Mouse (Mus musculus) cerebellum, postnatal 36 days (tissue): ENCODE data around the gene Lfng.
A peak's percentile ranks its signal among the peaks of the same experiment; 100 is the strongest.

Experiments used
- DNase-seq, 2 experiments: peaks; one replicate each; pipeline ENCODE4 v3.0.0; 2021 to 2022; ENCODE audit warnings: mixed read lengths in 2 of 2

Lfng gene

GRCm38 (mm10) chr5:140596426-140596825 lies 10.7 kb upstream of the Lfng start:
- DNase-seq, result no peak

GRCm38 (mm10) chr5:140596927-140597588 lies 10.1 kb upstream of the Lfng start:
- DNase-seq, result no peak

- DNase-seq, result no peak
Measured at GRCm38 (mm10) chr5:140597787-140598186, 9.3 kb upstream of the Lfng start.

GRCm38 (mm10) chr5:140599939-140600338 lies 7.2 kb upstream of the Lfng start:
- DNase-seq, result no peak

GRCm38 (mm10) chr5:140601712-140602111 lies 5.4 kb upstream of the Lfng start:
- no peak for DNase-seq

- DNase-seq, result no peak
Measured at GRCm38 (mm10) chr5:140602540-140602939, 4.6 kb upstream of the Lfng start.

- DNase-seq, result no peak
Measured at GRCm38 (mm10) chr5:140604386-140604785, 2.7 kb upstream of the Lfng start.

GRCm38 (mm10) chr5:140605228-140605627 lies 1.9 kb upstream of the Lfng start:
- DNase-seq, result no peak

- no peak for DNase-seq
Measured at GRCm38 (mm10) chr5:140606386-140606785, 734 bp upstream of the Lfng start.

- DNase-seq, result no peak
Measured at GRCm38 (mm10) chr5:140607836-140608633, 915 bp downstream of the Lfng start.

GRCm38 (mm10) chr5:140608634-140609015 lies 1.5 kb downstream of the Lfng start:
- DNase-seq, result no peak

- no peak for DNase-seq
Measured at GRCm38 (mm10) chr5:140609511-140610272, 2.6 kb downstream of the Lfng start.

GRCm38 (mm10) chr5:140610273-140611011 lies 3.3 kb downstream of the Lfng start:
- no peak for DNase-seq

- DNase-seq, result peak; percentile 47 to 54
Measured at GRCm38 (mm10) chr5:140611021-140611583, 4.0 kb downstream of the Lfng start.

- DNase-seq, result no peak
Measured at GRCm38 (mm10) chr5:140611611-140612185, 4.6 kb downstream of the Lfng start.

GRCm38 (mm10) chr5:140612191-140612590 lies 5.1 kb downstream of the Lfng start:
- no peak for DNase-seq

GRCm38 (mm10) chr5:140614141-140614540 lies 7.0 kb downstream of the Lfng start:
- no peak for DNase-seq

GRCm38 (mm10) chr5:140614837-140615236 lies 7.7 kb downstream of the Lfng start:
- no peak for DNase-seq

- DNase-seq, result no peak
Measured at GRCm38 (mm10) chr5:140615321-140616109, 8.4 kb downstream of the Lfng start.

GRCm38 (mm10) chr5:140616110-140616503 lies 9.0 kb downstream of the Lfng start:
- DNase-seq, result no peak

GRCm38 (mm10) chr5:140616691-140617090 lies 9.6 kb downstream of the Lfng start:
- no peak for DNase-seq
